Mouse (Mus musculus) left cerebral cortex, postnatal 14 days (tissue): Measurements from ENCODE around the gene Gprc5a. TPM values are rescaled to one million over a fixed set of nuclear protein-coding genes. Genes with fewer than 3 reads are reported as not detected.

Experiments
- DNase-seq, 2 experiments: peaks; one replicate each; pipeline ENCODE4 v3.0.0; 2021 to 2022; ENCODE audit warnings: low spot score in 2 of 2, mixed read lengths in 1 of 2
- intact Hi-C: fragments of 180-260 bp; cut with DNase I; formaldehyde crosslinking; loops from one replicate; pipeline ENCODE4 v1.15.1; 2025
- total RNA-seq, 2 experiments: library from RNA; stranded (reverse); gene quantifications; 2 replicates each; pipeline ENCODE4 v1.2.3; 2021

Gprc5a gene
- total RNA-seq, 2 experiments from 2014 or later, result 0.21 to 0.44 TPM

- intact Hi-C loops, result no loop called here
- no peak for DNase-seq
Measured at GRCm38 (mm10) chr6:135068221-135068620, 2.8 kb downstream of the Gprc5a start.

- intact Hi-C loops, result no loop called here
- DNase-seq, result no peak
Measured at GRCm38 (mm10) chr6:135069856-135070255, 4.4 kb downstream of the Gprc5a start.

- intact Hi-C loops, result no loop called here
- DNase-seq, result no peak
Measured at GRCm38 (mm10) chr6:135070347-135070746, 4.9 kb downstream of the Gprc5a start.

- DNase-seq, result no peak
- intact Hi-C loops, result no loop called here
Measured at GRCm38 (mm10) chr6:135074405-135074947, 9.0 kb downstream of the Gprc5a start.

- DNase-seq, result no peak
- intact Hi-C loops, result no loop called here
Measured at GRCm38 (mm10) chr6:135076202-135076601, 10.8 kb downstream of the Gprc5a start.

GRCm38 (mm10) chr6:135078420-135078819, 13.0 kb downstream of the Gprc5a start:
- intact Hi-C loops, result no loop called here
- DNase-seq, result no peak

GRCm38 (mm10) chr6:135083991-135084502, 18.6 kb downstream of the Gprc5a start:
- intact Hi-C loops, result loop anchor here (10.0 kb wide), 1 partner anchor 161 kb away; no protein-coding TSS in a partner anchor

GRCm38 (mm10) chr6:135085703-135086102, 20.3 kb downstream of the Gprc5a start:
- no peak for DNase-seq
- intact Hi-C loops, result loop anchor here (5.0 to 10.0 kb wide), 2 partner anchors 159 to 287 kb away; no protein-coding TSS in a partner anchor

More at GRCm38 (mm10) chr6:135083991-135084502, 18.6 kb downstream of the Gprc5a start:
- no peak for DNase-seq

GRCm38 (mm10) chr6:135087721-135088451, 22.4 kb downstream of the Gprc5a start:
- intact Hi-C loops, result loop anchor here (1.0 to 10.0 kb wide), 3 partner anchors 56 to 284 kb away; no protein-coding TSS in a partner anchor

GRCm38 (mm10) chr6:135089786-135090185, 24.3 kb downstream of the Gprc5a start:
- peak; percentile 59 to 63 for DNase-seq
- intact Hi-C loops, result loop anchor here (5.0 to 10.0 kb wide), 2 partner anchors 155 to 283 kb away; no protein-coding TSS in a partner anchor

More at GRCm38 (mm10) chr6:135087721-135088451, 22.4 kb downstream of the Gprc5a start:
- DNase-seq, result peak; percentile 86 to 90

- intact Hi-C loops, result no loop called here
- no peak for DNase-seq
Measured at GRCm38 (mm10) chr6:135090661-135091060, 25.2 kb downstream of the Gprc5a start.

GRCm38 (mm10) chr6:135092798-135093470, 27.5 kb downstream of the Gprc5a start:
- peak; percentile 56 to 66 for DNase-seq
- intact Hi-C loops, result no loop called here

GRCm38 (mm10) chr6:135100787-135101472, 35.5 kb downstream of the Gprc5a start:
- intact Hi-C loops, result no loop called here
- no peak for DNase-seq

- intact Hi-C loops, result no loop called here
- no peak for DNase-seq
Measured at GRCm38 (mm10) chr6:135102736-135103303, 37.4 kb downstream of the Gprc5a start.

- intact Hi-C loops, result no loop called here
- DNase-seq, result no peak
Measured at GRCm38 (mm10) chr6:135107014-135107413, 41.6 kb downstream of the Gprc5a start.

GRCm38 (mm10) chr6:135112411-135113113, 47.1 kb downstream of the Gprc5a start:
- intact Hi-C loops, result no loop called here
- no peak for DNase-seq

- no peak for DNase-seq
- intact Hi-C loops, result no loop called here
Measured at GRCm38 (mm10) chr6:135113114-135113436, 47.6 kb downstream of the Gprc5a start.

- intact Hi-C loops, result no loop called here
- no peak for DNase-seq
Measured at GRCm38 (mm10) chr6:135116479-135116878, 51.0 kb downstream of the Gprc5a start.

GRCm38 (mm10) chr6:135118183-135118582, 52.7 kb downstream of the Gprc5a start, which contains the start of gene Gprc5d:
TSS of gene Gprc5d (minus strand) at chr6:135118283.
- intact Hi-C loops, result no loop called here
- DNase-seq, result no peak
